Mouse (Mus musculus) erythroblast, adult 5-6 weeks (primary cell): ENCODE results near the gene Tsku. TPM values are rescaled to one million over a fixed set of nuclear protein-coding genes. Genes with fewer than 3 reads are reported as not detected.

Experiments
- ATAC-seq: replicated peaks from 2 replicates; pipeline ENCODE4 v1.8.0; 2016; ENCODE audit warnings: moderate number of reproducible peaks, mild to moderate bottlenecking, moderate TSS enrichment, inconsistent platforms; ENCODE audit not compliant: poor library complexity, low FRiP score, severe bottlenecking
- total RNA-seq, 2 experiments: library from RNA; stranded (forward) in 1 of 2; stranded (reverse) in 1 of 2; fragments of 150-400 nt in 1 of 2; fragments of 200-764, 138-1000 nt in 1 of 2; gene quantifications; 2 replicates each; pipeline versions ENCODE4 v1.2.3 to v1.2.4; 2015 to 2017; ENCODE audit warnings: low replicate concordance in 2 of 2

The Tsku gene
- total RNA-seq, 2 experiments from 2014 or later, result 1.1 TPM; not detected in 1

DNA sequence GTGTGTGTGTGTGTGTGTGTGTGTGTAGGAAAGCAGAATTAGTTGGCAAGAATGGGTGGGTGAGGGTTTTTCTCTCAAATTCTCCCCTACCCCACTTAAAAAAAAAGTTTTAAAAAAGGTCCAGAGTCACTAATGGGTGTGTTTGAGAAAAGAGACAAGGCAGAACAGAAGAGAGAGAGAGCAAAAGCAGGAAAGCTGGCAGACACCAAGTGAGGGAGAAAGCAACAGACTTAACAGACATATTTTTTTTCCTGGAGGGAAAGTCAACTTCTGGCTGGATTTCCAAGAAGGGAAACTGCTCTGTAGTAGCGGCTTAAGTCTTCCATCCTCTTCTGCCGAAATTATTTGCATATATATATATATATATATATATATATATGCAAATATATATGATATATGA is 534 bp upstream of the Tsku start:
- no peak for ATAC-seq

DNA sequence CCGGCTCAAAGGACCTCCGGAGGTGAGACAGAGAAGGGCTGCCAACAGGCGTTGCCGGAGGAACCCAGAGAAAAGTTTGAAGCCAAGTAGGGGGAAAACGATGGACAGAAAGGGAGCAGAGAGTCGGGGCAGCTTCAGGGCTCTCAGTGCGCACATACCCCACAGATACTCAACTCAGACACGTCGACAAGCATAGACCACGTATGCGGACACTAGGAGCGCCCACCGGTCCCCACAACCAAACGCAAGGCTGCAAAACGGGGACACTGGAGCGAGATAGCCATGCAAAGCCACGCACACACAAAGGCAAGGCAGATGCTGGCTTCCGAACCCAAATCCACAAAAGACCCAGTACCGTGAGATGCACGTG is 522 bp downstream of the Tsku start:
- ATAC-seq, result no peak

DNA sequence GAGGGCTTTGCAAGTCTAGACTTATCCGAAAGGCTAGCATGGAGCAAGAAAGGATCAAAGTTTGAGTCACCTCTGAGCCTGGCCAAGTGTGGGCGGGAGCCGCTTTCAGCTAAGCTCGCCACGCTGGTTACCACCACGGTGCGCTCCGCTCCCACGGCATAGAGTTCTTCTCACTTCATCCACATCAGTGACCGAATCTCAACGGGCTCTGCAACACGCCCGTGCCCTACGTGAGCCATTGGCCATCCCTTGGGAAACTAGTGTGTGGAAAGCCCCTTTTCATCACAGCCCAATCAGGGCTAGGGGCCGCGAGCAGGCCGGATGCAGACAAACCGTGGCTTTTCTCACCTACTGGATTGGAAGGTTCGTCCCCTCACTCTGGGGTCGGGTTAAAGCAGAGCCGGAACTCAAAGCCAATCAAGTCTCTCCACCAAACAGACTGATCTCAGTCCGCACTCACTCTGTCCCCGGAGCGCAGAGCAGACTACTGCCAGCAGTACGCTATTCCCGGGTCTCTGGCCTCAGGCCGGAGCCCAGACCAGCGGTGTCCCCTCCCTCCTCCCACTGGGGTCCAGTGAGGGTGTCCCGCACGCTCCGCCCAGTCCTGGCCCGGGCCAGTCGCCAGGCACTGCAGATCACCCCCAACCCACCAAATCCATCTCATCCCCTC is 1.0 kb downstream of the Tsku start:
- ATAC-seq, result 0 out of 2 replicates have a peak, but pooled peaks have one; percentile 36

DNA sequence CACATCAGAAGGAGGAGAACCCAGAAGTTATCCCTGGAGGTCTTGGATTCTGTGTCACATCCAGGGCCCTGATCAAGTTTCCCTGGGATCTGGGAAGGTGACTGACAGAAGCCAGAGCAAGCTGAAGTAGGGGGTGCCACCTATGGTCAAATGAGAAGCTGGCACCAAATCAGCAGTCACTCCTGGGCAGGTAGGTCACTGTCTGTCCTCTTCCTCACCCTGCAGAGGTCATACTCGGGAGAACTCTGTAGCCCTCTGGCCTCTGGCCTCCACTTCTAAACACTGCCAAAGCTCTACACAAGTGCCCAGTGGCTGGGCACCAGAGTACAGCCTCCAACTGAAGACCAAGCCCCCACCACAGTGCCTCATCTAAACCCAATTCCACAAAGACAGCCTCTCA is 3.1 kb downstream of the Tsku start:
- ATAC-seq, result no peak

DNA sequence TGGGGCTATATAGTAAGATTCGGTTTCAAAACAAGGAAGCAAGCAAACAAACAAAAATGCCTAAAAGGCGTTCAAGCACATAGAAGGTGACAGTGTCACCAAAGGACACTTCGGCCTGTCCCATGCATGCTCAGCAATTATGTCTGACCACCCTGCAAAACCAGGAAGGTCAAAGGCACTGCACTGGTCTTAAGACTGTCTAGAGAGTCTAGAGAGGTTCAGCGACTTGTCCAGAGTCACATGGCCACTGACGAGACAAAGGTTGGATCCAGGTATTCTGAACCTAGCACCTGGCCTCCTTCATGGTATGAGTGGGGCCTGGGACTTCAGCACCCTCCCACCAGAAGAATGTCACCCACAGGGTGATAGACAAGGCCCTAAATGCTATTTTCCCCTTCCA is 3.8 kb downstream of the Tsku start:
- no peak for ATAC-seq

DNA sequence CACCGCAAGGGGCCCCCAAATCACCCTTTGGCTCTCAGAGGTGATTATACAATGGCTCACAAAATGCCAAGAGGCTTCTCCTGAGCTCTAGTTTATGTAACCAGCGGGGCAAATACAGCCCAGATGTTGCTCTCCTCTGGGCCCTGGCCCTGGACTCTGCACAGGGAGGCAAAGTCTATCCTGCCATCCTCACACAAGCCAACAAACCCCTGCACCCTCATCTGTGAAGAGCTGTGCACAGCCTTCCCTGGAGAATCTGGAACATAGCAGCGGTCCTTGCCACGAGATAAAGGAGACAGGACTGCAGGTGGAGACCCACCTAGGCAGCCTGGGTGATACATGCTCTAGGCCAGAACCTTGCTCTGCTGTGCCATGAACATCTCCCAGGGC is 6.2 kb downstream of the Tsku start:
- ATAC-seq, result no peak

DNA sequence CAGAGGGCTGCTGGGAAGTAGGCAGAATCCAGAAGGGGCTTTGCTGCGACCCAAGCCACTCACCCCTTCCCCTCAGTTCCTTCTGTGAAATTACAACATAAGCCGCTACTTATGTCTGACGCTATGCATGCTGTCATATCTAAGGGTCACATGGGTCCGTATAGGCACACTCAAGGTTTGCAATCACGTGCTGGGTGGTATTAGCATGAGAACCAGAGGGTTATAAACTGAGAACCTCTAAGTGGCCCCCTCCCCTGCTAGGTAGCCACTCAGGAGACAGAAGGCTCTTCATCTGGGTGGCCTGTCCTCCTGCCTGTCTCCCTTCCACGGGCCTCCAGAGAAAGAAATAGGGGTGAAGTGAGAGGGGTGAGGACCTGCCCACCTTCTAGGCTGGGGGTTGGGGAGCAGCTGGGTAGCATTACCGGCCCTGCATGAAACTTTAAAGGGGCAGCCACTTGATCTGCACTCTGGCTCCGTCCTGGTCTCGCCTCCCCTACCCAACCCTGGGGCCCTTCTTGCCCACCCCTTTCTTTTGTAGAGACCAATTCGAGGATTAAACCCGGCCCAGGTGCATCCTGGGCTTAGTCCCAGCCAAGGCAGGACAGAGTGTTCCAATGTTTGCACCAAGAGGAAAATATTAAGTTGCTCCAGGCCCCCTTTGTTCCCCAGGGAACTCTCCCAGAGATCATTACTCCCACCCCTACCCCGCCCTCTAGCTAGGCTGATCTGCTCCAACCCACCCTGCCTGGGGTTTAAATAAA is 6.8 kb downstream of the Tsku start:
- ATAC-seq, result no peak

DNA sequence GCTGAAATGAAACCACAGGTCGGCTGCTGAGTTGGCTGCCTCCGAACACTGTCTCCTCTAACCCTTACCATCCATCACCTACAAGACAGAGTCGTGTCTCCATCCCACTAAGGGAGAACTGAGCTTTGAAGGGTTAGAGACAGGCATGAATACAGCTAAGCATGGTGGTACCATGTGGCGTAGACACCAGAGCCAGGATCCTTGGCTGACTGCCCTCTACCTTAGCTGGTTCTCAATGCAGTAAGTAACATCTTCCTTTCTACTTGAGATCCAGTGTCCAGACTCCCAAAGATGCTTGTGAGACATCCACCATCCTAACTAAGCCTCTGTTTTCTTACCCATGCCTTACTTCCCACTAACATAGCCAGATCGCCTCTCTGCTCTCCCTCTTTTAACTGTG is 7.5 kb downstream of the Tsku start:
- ATAC-seq, result no peak

DNA sequence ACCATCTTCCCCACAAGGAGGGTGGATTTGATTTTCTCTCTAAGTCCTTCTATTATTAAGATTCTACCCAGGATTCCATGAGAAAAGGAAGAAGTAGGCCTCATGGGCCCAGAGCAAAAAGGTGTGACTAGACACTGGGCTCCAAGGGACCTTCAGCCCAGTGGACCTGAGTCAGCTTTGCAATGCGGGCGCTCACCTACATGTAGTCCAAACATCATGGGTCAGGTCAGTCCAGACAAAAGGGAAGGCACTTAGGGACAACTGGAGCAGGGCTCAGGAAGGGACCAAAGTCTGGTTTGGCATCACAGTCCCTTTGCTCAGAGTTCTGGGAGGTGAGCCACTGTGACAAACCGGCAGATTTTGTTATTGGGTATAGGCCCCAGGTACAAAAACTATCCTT is 9.6 kb downstream of the Tsku start:
- no peak for ATAC-seq

DNA sequence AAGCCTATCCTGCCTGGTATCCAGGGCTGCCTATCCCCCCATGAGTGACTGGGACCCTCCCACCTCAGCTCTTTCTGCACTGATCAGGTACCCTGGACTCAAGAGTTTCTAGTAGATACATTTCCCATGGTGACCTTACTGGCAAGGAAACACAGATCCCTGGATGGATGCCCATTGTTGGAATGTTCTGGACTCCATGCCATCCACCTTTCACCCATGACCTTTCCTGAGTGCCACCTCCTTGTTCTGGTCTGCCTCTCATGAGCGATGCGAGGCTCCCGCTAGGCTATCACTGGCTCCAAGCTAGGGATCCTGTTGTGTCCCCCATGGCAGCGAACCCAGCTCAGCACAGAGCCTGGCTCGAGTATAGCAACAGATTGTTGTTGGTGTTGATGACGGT is 11.3 kb downstream of the Tsku start:
- ATAC-seq, result no peak

DNA sequence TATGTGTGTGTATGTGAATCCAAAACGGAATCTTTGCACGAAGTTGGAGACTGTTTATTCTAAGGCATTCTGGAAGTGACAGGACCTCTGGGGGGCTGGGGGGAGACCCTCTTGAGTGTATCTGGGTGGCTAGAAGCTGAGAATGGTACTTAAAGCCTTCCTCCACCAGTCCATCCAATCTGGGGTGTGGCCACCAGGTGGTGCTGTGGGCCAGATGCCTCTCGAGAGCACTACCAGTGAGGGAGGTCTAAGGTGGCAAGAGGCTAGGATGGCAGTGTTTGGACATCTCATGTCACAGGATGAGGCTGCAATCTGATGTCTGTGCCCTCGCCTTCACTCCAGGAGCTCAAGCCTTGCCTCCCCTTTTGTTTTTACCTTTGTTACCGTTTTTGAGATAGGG is 12.0 kb downstream of the Tsku start:
- peak; percentile 74 for ATAC-seq

DNA sequence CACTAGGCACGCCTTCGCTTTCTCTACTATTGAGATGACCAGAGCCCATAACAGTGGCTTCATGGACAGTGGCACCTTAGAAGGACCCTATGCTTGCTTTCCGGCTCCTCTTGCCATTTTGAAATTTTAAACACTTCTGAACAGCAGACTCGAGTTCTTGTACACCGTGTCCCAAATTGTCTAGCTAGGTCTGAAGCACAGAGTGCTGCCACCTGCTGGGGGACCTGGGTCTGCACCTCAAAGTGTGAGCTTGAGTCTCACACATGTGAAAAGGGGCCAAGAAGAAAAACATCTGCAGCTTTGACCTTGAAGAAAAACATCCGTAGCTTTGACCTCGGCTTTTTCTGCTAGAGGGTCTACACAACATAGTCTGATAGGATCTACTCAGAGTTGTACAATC is 13.1 kb downstream of the Tsku start:
- ATAC-seq, result peak; percentile 57

DNA sequence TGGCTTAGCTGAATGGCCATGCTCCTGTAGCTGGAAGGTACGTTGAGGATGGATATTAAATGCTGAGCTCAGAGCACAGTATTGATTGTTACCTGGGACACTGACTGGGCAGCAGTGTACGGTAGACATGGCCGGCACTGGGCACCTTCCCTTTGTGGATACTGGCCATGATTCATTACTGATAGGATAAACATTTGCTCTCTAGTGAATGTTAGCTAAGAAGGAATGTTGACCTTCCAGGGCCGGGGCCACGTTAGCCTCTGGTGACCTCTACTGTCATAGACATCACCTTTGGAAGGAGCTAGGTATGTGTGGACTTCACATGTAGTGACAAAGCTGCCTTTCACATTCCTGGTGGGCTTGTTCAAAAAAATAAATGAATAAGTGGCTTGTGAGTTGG is 13.7 kb downstream of the Tsku start:
- ATAC-seq, result no peak

DNA sequence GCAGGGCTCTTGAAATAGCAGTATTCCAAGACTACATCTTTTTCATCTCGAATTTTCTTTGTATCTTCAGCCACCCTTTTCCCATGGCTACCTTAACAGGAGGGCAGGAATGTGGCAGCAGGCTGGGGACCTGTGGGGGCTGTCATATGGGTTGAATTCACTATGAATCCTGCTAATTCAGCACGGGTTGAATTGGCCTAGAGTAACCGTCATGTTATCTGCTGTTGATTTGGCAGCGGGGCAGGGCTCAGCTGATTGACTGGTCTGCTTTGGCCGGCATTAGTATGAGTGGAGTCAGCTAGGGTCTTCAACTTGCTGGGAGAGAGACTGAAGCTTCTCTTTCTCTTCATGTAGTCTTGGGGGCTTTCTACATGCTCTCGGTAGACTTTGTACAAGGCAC is 16.1 kb downstream of the Tsku start:
- no peak for ATAC-seq

DNA sequence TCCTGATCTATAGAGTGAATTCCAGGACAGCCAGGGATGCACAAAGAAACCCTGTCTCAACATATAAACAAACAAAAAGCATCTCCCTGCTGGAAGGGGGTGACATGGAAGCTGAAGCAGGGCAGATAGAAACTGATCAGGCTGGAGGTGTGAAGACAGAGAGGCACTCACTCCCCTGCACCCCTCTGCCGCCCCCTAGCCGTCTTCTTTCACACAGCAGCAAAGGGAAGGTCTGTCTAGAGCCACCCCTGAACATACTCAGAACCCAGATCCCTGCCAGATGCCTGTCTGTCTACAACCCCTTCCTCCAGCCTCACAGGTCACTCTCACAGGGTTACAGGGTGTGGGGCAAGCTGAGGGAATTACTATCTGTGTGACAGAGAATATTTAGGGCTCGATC is 16.8 kb downstream of the Tsku start:
- peak; percentile 41; the same call in 1 of the 2 replicates for ATAC-seq

DNA sequence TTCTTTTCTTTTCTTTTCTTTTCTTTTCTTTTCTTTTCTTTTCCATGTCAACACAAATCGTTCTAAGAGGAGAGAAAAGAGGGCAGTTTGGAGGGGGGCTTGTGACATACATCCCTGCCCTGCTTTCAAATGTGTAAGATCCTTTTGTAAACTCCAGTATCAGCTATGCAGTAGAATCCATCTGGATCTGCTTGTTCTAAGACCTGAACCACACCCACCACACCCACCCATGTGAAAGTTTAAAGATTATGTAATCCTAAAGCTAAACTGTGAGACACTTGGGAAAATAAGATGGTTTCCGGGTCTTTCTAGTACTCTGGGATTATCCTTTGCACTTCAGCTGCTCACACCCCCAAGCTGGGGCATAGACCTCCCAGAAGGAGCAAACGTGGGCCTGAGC is 18.9 kb downstream of the Tsku start:
- ATAC-seq, result no peak

DNA sequence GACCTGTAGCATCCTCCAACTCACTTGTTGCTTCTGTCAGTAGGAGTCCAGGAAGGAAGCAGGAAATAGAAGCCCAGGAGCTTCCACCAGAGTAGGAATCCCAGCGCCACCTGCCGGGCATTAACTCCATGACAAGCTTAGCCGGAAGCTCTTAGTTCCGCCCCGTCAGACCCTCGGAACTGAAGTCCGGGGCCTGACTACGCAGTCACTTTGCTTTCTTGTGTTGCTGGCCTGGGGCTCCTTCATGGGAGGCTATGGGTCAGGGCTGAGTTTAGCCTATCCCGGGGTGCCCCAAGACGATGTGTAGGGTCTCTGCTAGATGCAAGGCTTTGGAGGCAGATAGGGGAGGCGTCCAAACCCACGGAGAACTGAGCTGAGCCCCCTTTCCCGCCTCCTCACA is 19.7 kb downstream of the Tsku start:
- peak; percentile 86 for ATAC-seq

DNA sequence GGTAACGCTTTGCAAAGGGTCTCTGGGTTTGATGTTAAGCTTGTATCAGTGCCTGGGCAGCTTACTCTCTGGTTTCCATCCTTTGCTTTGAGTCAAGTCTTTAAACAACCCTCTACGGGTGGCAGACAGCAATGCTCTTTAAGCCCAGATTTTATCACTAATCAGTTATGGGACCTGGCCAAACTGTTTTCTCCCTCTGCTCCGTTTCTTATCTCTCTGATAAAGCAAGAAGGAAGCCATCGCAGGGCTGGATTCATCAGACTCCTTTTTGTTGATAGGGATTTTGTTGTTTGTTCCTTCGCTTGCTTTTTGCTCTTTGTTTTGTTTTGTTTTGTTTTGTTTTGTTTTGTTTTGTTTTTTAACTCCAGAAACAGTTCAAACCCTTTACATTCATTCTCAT is 20.8 kb downstream of the Tsku start:
- no peak for ATAC-seq

DNA sequence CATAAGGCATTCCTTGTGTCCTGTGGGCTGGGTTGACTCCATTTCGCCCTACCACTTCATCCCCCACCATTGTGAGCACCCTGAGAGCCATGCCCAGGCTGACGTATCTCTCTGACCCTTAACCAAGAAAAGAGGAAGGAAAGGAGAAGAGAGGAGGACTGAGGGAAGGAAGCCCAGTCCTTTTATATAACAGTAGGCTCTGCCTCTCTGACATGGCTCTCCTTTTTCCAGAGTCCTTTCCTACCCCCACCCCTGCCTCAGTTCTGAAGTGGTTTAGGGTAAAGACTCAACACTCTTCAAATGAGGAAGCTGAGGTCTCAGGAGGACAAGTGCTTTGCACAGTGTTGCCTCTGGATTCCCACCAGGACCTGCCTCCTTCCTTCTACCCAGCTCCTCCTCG is 27.1 kb downstream of the Tsku start:
- ATAC-seq, result no peak

DNA sequence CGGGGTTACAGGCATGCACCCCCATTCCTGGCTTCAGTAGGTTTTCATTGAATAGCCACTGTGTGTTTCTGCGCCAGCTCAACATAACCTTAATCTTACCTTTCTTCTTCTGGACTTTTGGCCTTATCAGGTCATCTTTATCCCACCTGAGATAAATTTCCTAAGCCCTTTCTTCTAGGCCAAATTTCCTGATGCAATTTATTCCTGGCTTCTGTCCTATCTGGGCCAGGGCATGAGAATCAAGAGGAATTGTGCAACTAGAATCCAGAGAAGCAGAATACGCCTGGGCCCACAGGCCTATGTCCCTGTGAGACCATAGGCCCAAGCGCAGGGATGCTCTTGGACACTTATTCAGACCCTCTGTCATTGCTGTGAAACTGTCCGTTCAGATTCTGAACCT is 27.6 kb downstream of the Tsku start:
- ATAC-seq, result no peak

DNA sequence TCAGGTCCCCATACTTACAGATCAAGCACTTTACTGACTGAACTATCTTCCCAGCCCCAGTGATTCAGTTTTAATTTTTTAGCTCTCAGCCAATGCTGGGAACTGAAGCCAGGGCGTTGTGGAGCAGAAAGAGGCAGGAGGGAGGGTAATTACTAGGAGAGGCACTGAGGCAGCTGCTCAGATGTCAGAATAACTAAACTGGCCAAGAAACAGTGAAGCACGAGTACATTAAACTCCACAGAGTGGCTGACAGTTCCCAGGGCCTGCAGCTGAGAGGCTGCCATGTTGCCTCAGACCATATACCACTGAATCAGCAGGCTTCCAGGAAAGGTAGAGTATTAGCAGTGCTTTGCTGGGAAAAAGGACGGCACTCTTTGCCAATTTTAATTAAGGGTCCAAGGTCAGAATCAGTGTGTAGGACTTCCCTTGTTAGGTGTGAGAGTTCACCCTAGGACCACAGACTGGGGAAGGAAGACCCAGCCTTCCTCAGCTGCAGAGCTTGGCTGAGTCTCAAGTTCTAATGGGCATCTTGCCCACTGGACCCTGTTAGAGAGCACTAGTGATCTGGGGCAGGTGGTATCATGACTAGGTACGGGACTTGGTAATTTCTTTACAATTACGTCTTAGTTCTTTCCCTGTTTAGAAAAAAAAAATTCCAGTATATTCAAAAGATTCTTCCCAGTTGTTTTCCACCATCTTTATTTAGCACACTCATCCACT is 28.3 kb downstream of the Tsku start:
- no peak for ATAC-seq
